Mouse (Mus musculus): Measurements from ENCODE around the gene Cacnb2. TPM values are rescaled to one million over a fixed set of nuclear protein-coding genes. Genes with fewer than 3 reads are reported as not detected.

Cacnb2 gene
- total and polyA plus RNA-seq, 3 experiments: not detected

- Histone ChIP-seq H3K9me3 (replicated peaks; ENCODE audit: insufficient read depth, low read length) (no peaks in the 10 kb centered on the region), H3K4me1 (ENCODE audit: control insufficient read depth in 1 of 2, insufficient read depth in 2 of 2, low read length in 2 of 2) (no peaks in the 10 kb centered on the region), H3K79me2 (ENCODE audit: control insufficient read depth, insufficient read depth, low read length, poor library complexity) (no peaks in the 10 kb centered on the region), H3K36me3 (ENCODE audit: control insufficient read depth in 1 of 2, insufficient read depth in 2 of 2, low read length in 2 of 2) (no peaks in the 10 kb centered on the region), H3K27me3 (ENCODE audit: control insufficient read depth in 1 of 2, insufficient read depth in 2 of 2, low read length in 2 of 2) (no peaks in the 10 kb centered on the region), H3K4me3 (ENCODE audit: control insufficient read depth in 1 of 2, insufficient read depth in 1 of 2, low read depth in 2 of 2, low read length in 2 of 2) (no peak overlapping the region), H3K27ac (ENCODE audit: control insufficient read depth, low read depth, low read length) (no peak overlapping the region), H3K9ac (ENCODE audit: control insufficient read depth, low read depth, low read length, poor library complexity, severe bottlenecking) (no peak overlapping the region)
- DNase-seq (ENCODE audit: low read depth, low spot score): no peak
- TF ChIP-seq CHD1 (IDR thresholded peaks at IDR 0.05; ENCODE audit: low read depth, low read length): no peak
- TF ChIP-seq GATA1 (IDR thresholded peaks at IDR 0.05; ENCODE audit: low read depth, low read length): no peak
- TF ChIP-seq NELFE (IDR thresholded peaks at IDR 0.05; ENCODE audit: low read depth, low read length): no peak
Observed at GRCm38 (mm10) chr2:14623820-14624219, 20.9 kb downstream of the Cacnb2 start.

GRCm38 (mm10) chr2:14629814-14630492, 27.1 kb downstream of the Cacnb2 start:
- no peaks in the 10 kb centered on the region for H3K27me3 ChIP-seq (ENCODE audit: control insufficient read depth in 1 of 2, insufficient read depth in 2 of 2, low read length in 2 of 2)
- TF ChIP-seq HCFC1 (IDR thresholded peaks at IDR 0.05; ENCODE audit: low read depth, low read length) (no peak), POLR2AphosphoS2 (IDR thresholded peaks at IDR 0.05; ENCODE audit: low read length) (no peak), JUND (IDR thresholded peaks at IDR 0.05; ENCODE audit: low read depth, low read length) (no peak), USF2 (IDR thresholded peaks at IDR 0.05; ENCODE audit: borderline replicate concordance in 1 of 2, insufficient read depth in 1 of 2, low read depth in 1 of 2, low read length in 2 of 2) (no peak), GABPA (IDR thresholded peaks at IDR 0.05; ENCODE audit: low read depth, low read length) (no peak), MAFK (IDR thresholded peaks at IDR 0.05; ENCODE audit: borderline replicate concordance, low read depth, low read length) (no peak), BHLHE40 (IDR thresholded peaks at IDR 0.05; ENCODE audit: borderline replicate concordance, low read depth, low read length) (no peak), NELFE (IDR thresholded peaks at IDR 0.05; ENCODE audit: low read depth, low read length) (no peak), SMC3 (IDR thresholded peaks at IDR 0.05; ENCODE audit: low read depth, low read length) (no peak), TCF12 (IDR thresholded peaks at IDR 0.05; ENCODE audit: low read depth, low read length) (no peak), ZMIZ1 (IDR thresholded peaks at IDR 0.05; ENCODE audit: low read depth, low read length) (no peak)
- no peak overlapping the region for H3K9ac ChIP-seq (ENCODE audit: control insufficient read depth, low read depth, low read length, poor library complexity, severe bottlenecking)
- H3K27ac ChIP-seq (ENCODE audit: control insufficient read depth, low read depth, low read length): no peak overlapping the region
- H3K4me3 ChIP-seq (ENCODE audit: control insufficient read depth in 1 of 2, insufficient read depth in 1 of 2, low read depth in 2 of 2, low read length in 2 of 2): no peak overlapping the region
- H3K9me3 ChIP-seq (replicated peaks; ENCODE audit: insufficient read depth, low read length): no peaks in the 10 kb centered on the region
- DNase-seq (ENCODE audit: low read depth, low spot score): no peak
- no peaks in the 10 kb centered on the region for H3K4me1 ChIP-seq (ENCODE audit: control insufficient read depth in 1 of 2, insufficient read depth in 2 of 2, low read length in 2 of 2)
- no peaks in the 10 kb centered on the region for H3K79me2 ChIP-seq (ENCODE audit: control insufficient read depth, insufficient read depth, low read length, poor library complexity)
- peaks cover 0 to 4% of the 10 kb centered on the region in 2 experiments; a peak in 2 of 4 replicates for H3K36me3 ChIP-seq (ENCODE audit: control insufficient read depth in 1 of 2, insufficient read depth in 2 of 2, low read length in 2 of 2)

DNA sequence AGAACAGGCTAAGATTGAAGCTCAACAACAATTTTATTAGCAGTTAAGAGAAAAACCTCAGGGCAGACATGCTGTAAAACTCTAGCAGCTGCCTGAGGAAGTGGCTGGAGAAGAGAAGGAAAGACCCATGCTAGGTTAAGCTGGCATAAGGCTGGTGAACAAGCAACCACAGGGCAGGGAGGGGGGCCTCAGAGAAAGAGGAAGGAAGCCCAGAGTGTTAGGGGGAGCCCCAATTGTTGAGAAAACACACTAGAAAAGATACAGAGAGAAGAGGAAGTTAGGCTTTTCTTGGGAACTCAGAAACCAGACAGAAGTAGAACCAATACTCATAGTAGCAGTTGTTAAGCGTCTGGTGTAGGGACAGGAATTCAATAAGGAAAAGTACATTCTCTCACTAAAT, 28.7 kb downstream of the Cacnb2 start:
- no peaks in the 10 kb centered on the region for H3K4me1 ChIP-seq (ENCODE audit: control insufficient read depth in 1 of 2, insufficient read depth in 2 of 2, low read length in 2 of 2)

More for the DNA sequence above, 28.7 kb downstream of the Cacnb2 start:
- H3K4me3 ChIP-seq (ENCODE audit: control insufficient read depth in 1 of 2, insufficient read depth in 1 of 2, low read depth in 2 of 2, low read length in 2 of 2): no peak overlapping the region
- H3K36me3 ChIP-seq (ENCODE audit: control insufficient read depth in 1 of 2, insufficient read depth in 2 of 2, low read length in 2 of 2): peaks cover 0 to 4% of the 10 kb centered on the region in 2 experiments; a peak in 2 of 4 replicates
- H3K79me2 ChIP-seq (ENCODE audit: control insufficient read depth, insufficient read depth, low read length, poor library complexity): no peaks in the 10 kb centered on the region
- H3K9ac ChIP-seq (ENCODE audit: control insufficient read depth, low read depth, low read length, poor library complexity, severe bottlenecking): no peak overlapping the region
- no peaks in the 10 kb centered on the region for H3K9me3 ChIP-seq (replicated peaks; ENCODE audit: insufficient read depth, low read length)
- no peak overlapping the region for H3K27ac ChIP-seq (ENCODE audit: control insufficient read depth, low read depth, low read length)
- H3K27me3 ChIP-seq (ENCODE audit: control insufficient read depth in 1 of 2, insufficient read depth in 2 of 2, low read length in 2 of 2): no peaks in the 10 kb centered on the region
- peak; percentile 73 for DNase-seq (ENCODE audit: low read depth, low spot score)
- TF ChIP-seq TAL1 (IDR thresholded peaks at IDR 0.05; ENCODE audit: low read length): no peak
- TF ChIP-seq ELF1 (IDR thresholded peaks at IDR 0.05; ENCODE audit: low read depth, low read length): no peak
- peak in 1 of 2 experiments; percentile 33; a peak in 2 of 4 replicates for TF ChIP-seq EP300 (IDR thresholded peaks at IDR 0.05; ENCODE audit: low read depth in 1 of 2, low read length in 2 of 2)
- TF ChIP-seq BHLHE40 (IDR thresholded peaks at IDR 0.05; ENCODE audit: borderline replicate concordance, low read depth, low read length): no peak
- peak; percentile 22; the same call in 1 of the 2 replicates for TF ChIP-seq TBP (IDR thresholded peaks at IDR 0.05; ENCODE audit: low read depth, low read length)
- TF ChIP-seq TCF12 (IDR thresholded peaks at IDR 0.05; ENCODE audit: low read depth, low read length): no peak
- no peak for TF ChIP-seq POLR2A (IDR thresholded peaks at IDR 0.05; ENCODE audit: control insufficient read depth in 1 of 2, insufficient read depth in 1 of 2, low read depth in 1 of 2, low read length in 2 of 2, poor library complexity in 1 of 2)
- no peak for TF ChIP-seq ZMIZ1 (IDR thresholded peaks at IDR 0.05; ENCODE audit: low read depth, low read length)
- TF ChIP-seq ETS1 (IDR thresholded peaks at IDR 0.05; ENCODE audit: low read depth, low read length): no peak
- no peak for TF ChIP-seq SIN3A (IDR thresholded peaks at IDR 0.05; ENCODE audit: low read length)

Measured in MEL (cell line).